Mouse (Mus musculus) lung, postnatal 0 days (tissue): Measurements from ENCODE around the gene Arpc3. TPM values are rescaled to one million over a fixed set of nuclear protein-coding genes. Genes with fewer than 3 reads are reported as not detected.

Source experiments
- ATAC-seq: fragments of 200-750 bp; cut with Nextera tagmentation; 2 replicates; pipeline ENCODE4 v1.8.0; 2017; ENCODE audit warnings: moderate library complexity
- DNase-seq: peaks from one replicate; pipeline ENCODE4 v3.0.0-alpha.2; 2016; ENCODE audit warnings: low spot score
- H3K27ac ChIP-seq: fragments of 300-500 bp; sonication (generic); 2 replicates; pipeline ENCODE4 v1.5.1; 2014; ENCODE audit warnings: antibody characterized with exemption, mild to moderate bottlenecking, low read length, mixed read lengths
- H3K27me3 ChIP-seq: fragments of 300-500 bp; sonication (generic); replicated peaks from 2 replicates; pipeline ENCODE4 v1.6.1; 2014; ENCODE audit warnings: low read length, mixed read lengths; ENCODE audit not compliant: insufficient read depth
- H3K36me3 ChIP-seq: fragments of 300-500 bp; sonication (generic); 2 replicates; pipeline ENCODE4 v1.6.1; 2014; ENCODE audit warnings: low read length, mixed read lengths; ENCODE audit not compliant: insufficient read depth
- H3K4me1 ChIP-seq: fragments of 300-500 bp; sonication (generic); 2 replicates; pipeline ENCODE4 v1.6.1; 2014; ENCODE audit warnings: antibody characterized with exemption, low read depth, low read length, mixed read lengths; ENCODE audit not compliant: insufficient read depth
- H3K4me2 ChIP-seq: fragments of 300-500 bp; sonication (generic); replicated peaks from 2 replicates; pipeline ENCODE4 v1.6.1; 2014; ENCODE audit warnings: low read depth, mild to moderate bottlenecking, low read length, moderate library complexity, mixed read lengths
- H3K4me3 ChIP-seq: fragments of 300-500 bp; sonication (generic); 2 replicates; pipeline ENCODE4 v1.5.1; 2014; ENCODE audit warnings: low read depth, low read length
- H3K9ac ChIP-seq: fragments of 300-500 bp; sonication (generic); replicated peaks from 2 replicates; pipeline ENCODE4 v1.6.1; 2014; ENCODE audit warnings: low read depth, mild to moderate bottlenecking
- H3K9me3 ChIP-seq: fragments of 300-500 bp; sonication (generic); 2 replicates; pipeline ENCODE4 v1.6.1; 2016; ENCODE audit warnings: low read length, mixed read lengths
- CTCF ChIP-seq: IDR thresholded peaks from 2 replicates; pipeline ENCODE4 v1.5.1; 2016; ENCODE audit warnings: antibody characterized with exemption, mild to moderate bottlenecking
- EP300 ChIP-seq: IDR thresholded peaks from 2 replicates; pipeline ENCODE4 v1.6.1; 2016; ENCODE audit warnings: antibody characterized with exemption, mild to moderate bottlenecking, control low read depth
- WGBS: fragments of 180-500 bp; shearing (Covaris S2); extraction: QIAGEN DNeasy Blood & Tissue Kit; methylation state at CpG from one replicate; pipeline ENCODE4 v1.1.7; 2014; 5-methylcytosine and 5-hydroxymethylcytosine counted together
- polyA plus RNA-seq: library from polyadenylated mRNA; unstranded; fragments of >200 nt; fragmentation: Nextera tagmentation; extraction: Ambion mirVana; gene quantifications from 2 replicates; pipeline ENCODE4 v1.2.1, GENCODE M21; 2015

Arpc3 gene
- polyA plus RNA-seq: 169 and 177 TPM in 2 replicates

DNA sequence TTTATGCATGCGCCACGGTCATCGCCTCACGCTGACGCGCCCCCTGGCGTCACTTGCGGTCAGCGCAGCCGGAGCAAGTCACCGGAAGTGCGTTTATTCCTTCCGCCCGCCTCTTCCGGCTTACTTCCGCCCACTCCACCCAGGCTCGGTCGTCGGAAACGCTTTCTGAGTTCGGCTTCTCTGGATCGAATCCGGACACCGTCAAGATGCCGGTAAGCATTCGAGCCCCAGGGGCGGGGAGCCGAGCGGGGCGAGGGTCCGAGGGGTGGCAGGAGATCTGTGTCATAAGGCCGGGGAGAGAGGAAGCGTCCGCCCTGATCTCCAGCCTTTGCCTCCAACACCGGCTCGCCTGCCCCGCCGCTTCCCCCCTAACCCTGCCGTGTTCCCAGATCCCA, at the start of gene Arpc3:
Arpc3 (plus strand) TSS at position 93 of the 395 bp plus-strand sequence.
- peak; percentile 93 for ATAC-seq
- H3K9me3 ChIP-seq: no peaks in the 10 kb centered on the region
- H3K9ac ChIP-seq: peak within 1 kb of the TSS; percentile 83
- H3K4me3 ChIP-seq: peak within 1 kb of the TSS; percentile 70
- peaks cover 3% of the 10 kb centered on the region; the same call in 1 of the 2 replicates for H3K4me1 ChIP-seq
- TF ChIP-seq EP300: peak; percentile 24; the same call in 1 of the 2 replicates
- peak; percentile 92 for TF ChIP-seq CTCF
- no peaks in the 10 kb centered on the region for H3K36me3 ChIP-seq
- H3K4me2 ChIP-seq: peak within 1 kb of the TSS; percentile 70
- no peaks in the 10 kb centered on the region for H3K27me3 ChIP-seq
- H3K27ac ChIP-seq: peak within 1 kb of the TSS; percentile 77
- 2% methylated on average over 39 of the region's 39 CpGs for WGBS
- DNase-seq: peak; percentile 94

DNA sequence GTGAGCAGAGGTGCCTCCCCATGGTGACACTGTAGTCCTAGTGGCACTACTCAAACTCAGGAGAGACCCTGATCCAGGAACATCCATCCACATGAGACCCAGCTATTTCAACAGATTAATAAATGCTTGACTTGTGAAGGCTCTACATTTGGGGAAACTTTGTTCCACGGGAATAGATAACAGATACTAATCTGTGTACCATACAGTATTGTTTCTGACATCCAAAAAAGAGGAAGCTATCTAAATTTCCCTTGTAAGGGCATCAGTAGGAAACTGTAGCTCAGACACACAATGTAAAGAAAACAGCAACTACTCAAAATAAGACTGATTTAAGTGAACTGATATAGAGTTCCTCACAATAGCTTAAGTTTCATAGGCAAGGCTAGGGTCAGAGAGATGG, 48.8 kb upstream of the Arpc3 start:
- no peak for ATAC-seq
- no peak overlapping the region for H3K4me3 ChIP-seq

DNA sequence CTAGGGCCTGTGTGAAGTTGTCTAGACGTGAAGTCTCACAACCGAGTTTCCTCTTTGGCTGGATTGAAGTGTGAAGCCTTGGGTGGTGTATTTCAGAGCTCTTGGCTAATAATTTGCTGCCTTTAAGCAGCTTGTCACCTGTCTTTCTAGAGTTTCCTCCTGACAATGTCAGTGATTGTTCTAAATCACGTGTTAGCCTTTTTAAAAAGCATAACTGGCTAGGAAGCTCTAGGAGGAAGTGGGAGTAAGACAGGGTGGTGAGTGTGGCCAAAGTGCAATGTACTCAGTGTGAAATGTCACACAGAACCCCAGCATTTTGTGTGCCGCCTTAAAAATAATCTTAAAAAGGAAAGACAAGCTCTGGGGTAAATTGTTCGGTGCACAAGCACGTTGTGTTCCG, 47.9 kb upstream of the Arpc3 start:
- no peak for TF ChIP-seq CTCF
- TF ChIP-seq EP300: no peak
- H3K4me1 ChIP-seq: no peaks in the 10 kb centered on the region
- H3K27me3 ChIP-seq: no peaks in the 10 kb centered on the region
- H3K4me3 ChIP-seq: no peak overlapping the region
- DNase-seq: peak; percentile 49
- H3K27ac ChIP-seq: no peak overlapping the region
- H3K4me2 ChIP-seq: no peak overlapping the region
- peak; percentile 46 for ATAC-seq
- H3K9ac ChIP-seq: no peak overlapping the region
- no peaks in the 10 kb centered on the region for H3K9me3 ChIP-seq
- WGBS: 42% methylated on average over 7 of the region's 7 CpGs
- H3K36me3 ChIP-seq: no peaks in the 10 kb centered on the region

More for the DNA sequence above, 48.8 kb upstream of the Arpc3 start:
- H3K27me3 ChIP-seq: no peaks in the 10 kb centered on the region
- H3K9ac ChIP-seq: no peak overlapping the region
- no peaks in the 10 kb centered on the region for H3K4me1 ChIP-seq
- H3K4me2 ChIP-seq: no peak overlapping the region
- DNase-seq: no peak
- no peaks in the 10 kb centered on the region for H3K9me3 ChIP-seq
- H3K27ac ChIP-seq: no peak overlapping the region
- H3K36me3 ChIP-seq: no peaks in the 10 kb centered on the region
- 63% methylated on average over 1 of the region's 1 CpGs for WGBS
- no peak for TF ChIP-seq EP300
- TF ChIP-seq CTCF: no peak

DNA sequence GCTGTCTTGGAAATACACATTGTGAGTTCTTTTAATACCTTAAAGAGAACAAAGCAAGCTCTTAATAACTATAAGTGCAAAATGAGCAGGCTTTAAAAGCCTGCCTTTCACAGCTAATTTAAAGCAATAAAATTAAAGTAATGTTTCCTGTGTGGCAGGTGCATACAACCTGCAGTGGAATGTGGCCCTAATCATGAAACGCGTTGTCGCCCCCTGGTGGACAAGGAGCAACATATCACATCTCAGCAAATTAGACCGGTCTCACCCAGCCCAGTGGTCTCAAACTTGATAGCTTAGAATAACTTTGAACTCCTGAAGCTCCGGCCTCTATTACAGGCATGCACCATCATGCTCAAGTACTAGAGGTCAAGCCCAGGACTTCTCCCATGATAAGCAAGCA, 47.4 kb upstream of the Arpc3 start:
- H3K4me1 ChIP-seq: no peaks in the 10 kb centered on the region
- H3K9ac ChIP-seq: no peak overlapping the region
- DNase-seq (peak; percentile 80), ATAC-seq (peak; percentile 70)
- TF ChIP-seq EP300: no peak
- TF ChIP-seq CTCF: peak; percentile 93
- no peaks in the 10 kb centered on the region for H3K9me3 ChIP-seq
- H3K4me3 ChIP-seq: no peak overlapping the region
- no peaks in the 10 kb centered on the region for H3K27me3 ChIP-seq
- no peaks in the 10 kb centered on the region for H3K36me3 ChIP-seq
- WGBS: 8% methylated on average over 5 of the region's 5 CpGs
- no peak overlapping the region for H3K27ac ChIP-seq
- H3K4me2 ChIP-seq: no peak overlapping the region

DNA sequence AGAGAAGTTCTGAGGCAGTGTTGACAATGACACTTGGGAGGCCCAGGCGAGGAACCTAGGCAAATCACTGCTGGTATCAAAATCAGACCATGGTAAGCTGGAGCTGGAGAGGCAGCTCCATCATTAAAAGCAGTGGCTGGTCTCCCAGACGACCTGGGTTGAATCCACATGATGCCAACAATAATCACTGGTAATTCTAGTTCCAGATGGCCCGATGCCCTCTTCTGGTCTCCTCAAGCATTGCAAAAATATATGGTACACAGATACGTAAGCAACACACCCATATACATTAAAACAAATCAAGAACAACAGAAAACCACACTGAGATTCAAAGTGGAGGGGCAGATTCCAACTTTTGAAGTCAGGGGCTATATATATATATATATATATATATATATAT, 45.9 kb upstream of the Arpc3 start:
- TF ChIP-seq EP300: no peak
- TF ChIP-seq CTCF: peak; percentile 21
- ATAC-seq (no peak), DNase-seq (no peak)
- WGBS: 76% methylated on average over 4 of the region's 4 CpGs
- H3K9ac ChIP-seq: no peak overlapping the region
- H3K36me3 ChIP-seq: no peaks in the 10 kb centered on the region
- no peaks in the 10 kb centered on the region for H3K27me3 ChIP-seq
- H3K4me1 ChIP-seq: no peaks in the 10 kb centered on the region
- no peak overlapping the region for H3K27ac ChIP-seq
- no peaks in the 10 kb centered on the region for H3K9me3 ChIP-seq
- H3K4me3 ChIP-seq: no peak overlapping the region
- no peak overlapping the region for H3K4me2 ChIP-seq

DNA sequence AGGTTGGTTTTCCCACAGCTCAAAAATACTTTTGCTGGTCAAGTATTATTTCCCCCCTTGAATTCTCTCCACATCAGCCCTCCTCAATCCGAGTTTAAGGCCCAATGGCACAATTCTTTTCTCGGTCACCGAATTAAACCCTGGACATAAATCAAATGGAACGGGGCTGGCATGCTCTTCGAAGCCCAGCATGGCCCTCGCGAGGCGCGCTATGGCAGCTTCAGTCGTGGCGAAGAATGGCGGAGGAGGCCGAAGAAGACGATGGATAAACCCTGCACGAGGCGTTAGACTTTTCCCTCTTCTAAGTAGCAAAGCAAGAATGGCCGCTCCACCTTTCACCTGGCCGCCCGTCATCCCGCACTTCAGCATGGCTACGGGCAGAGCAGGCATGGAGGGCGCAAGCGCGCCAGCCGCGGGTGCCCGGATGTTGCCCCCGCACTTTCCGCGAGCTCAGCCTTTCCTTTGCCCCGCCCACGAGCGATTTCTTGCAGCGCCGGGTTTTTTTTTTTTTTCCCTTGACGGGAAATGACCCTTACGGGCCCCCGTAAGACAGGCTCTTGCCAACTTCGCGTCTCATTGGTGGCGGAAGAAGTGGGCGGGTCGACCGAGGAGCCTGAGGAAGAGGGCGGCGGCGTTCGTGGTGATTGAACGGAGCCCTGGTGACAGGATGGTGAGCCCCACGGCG, 37.7 kb upstream of the Arpc3 start, which contains the start of the genes Rad9b and Vps29:
Rad9b (minus strand) TSS at position 427 of the 685 bp plus-strand sequence.
Vps29 (plus strand) TSS at position 563 of the 685 bp plus-strand sequence.
- Histone ChIP-seq H3K27ac (peak within 1 kb of the TSS; percentile 69), H3K9me3 (no peaks in the 10 kb centered on the region), H3K4me1 (0 out of 2 replicates have a peak, but pooled peaks cover 6% of the 10 kb centered on the region), H3K36me3 (no peaks in the 10 kb centered on the region), H3K9ac (peak within 1 kb of the TSS; percentile 77), H3K4me3 (peak within 1 kb of the TSS; percentile 80), H3K4me2 (peak within 1 kb of the TSS; percentile 73), H3K27me3 (no peaks in the 10 kb centered on the region)
- TF ChIP-seq EP300 (peak; percentile 78), CTCF (no peak)
- 2% methylated on average over 48 of the region's 51 CpGs for WGBS
- DNase-seq: peak; percentile 99
- peak; percentile 95 for ATAC-seq
